Mouse (Mus musculus): ENCODE results near the gene Exoc6b.

GRCm38 (mm10) chr6:84864625-84865024 lies 204.7 kb downstream of the Exoc6b start:
- TF ChIP-seq CTCF (IDR thresholded peaks at IDR 0.05; ENCODE audit: low read depth) (no peak), EP300 (IDR thresholded peaks at IDR 0.05; ENCODE audit: low read depth) (no peak)
